Mouse (Mus musculus) frontal cortex, postnatal 14 days (tissue): ENCODE data around the gene Celf2.

Experiments
- DNase-seq, 2 experiments: peaks; one replicate each; pipeline ENCODE4 v3.0.0; 2022; ENCODE audit warnings: low spot score in 2 of 2

Gene Celf2

DNA sequence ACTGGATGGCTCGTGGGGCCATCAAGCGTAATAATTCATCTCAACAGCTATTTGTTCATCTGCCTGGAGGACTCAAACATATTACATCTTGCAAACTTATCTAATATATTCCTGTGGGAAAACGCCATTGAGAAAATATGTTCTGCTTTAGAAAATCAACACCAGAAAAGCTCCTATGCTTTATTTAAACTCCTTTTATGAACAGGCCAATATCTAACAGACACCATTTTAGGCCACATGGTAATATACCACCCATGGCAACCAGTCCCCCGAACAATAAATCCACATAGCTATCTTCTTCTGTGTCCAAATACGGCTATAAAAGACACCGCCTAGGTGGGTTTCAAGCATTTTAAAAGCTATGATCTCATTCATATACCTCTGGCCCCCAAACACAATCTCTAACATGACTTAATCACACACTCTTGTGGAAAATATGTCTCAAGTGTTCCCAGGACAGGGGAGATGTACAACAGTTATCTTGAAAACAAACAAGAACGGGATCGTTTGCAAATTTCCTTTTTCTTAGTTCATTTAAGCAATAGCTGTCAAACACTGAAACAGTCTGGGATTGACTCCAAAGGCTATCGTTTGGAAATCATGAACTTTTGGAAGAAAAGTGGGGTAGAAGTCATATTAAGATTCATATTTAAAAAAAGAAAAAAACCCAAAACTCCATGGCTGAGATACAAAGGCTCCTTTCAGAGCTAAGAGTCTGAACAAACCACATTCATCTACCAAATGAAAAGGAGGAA, 639.2 kb downstream of the Celf2 start:
- no peak for DNase-seq

GRCm38 (mm10) chr2:6867297-6867696, 642.1 kb downstream of the Celf2 start:
- no peak for DNase-seq

- no peak for DNase-seq
Observed at GRCm38 (mm10) chr2:6865785-6866184, 643.6 kb downstream of the Celf2 start.

- no peak for DNase-seq
Observed at GRCm38 (mm10) chr2:6850102-6850644, 659.2 kb downstream of the Celf2 start.

DNA sequence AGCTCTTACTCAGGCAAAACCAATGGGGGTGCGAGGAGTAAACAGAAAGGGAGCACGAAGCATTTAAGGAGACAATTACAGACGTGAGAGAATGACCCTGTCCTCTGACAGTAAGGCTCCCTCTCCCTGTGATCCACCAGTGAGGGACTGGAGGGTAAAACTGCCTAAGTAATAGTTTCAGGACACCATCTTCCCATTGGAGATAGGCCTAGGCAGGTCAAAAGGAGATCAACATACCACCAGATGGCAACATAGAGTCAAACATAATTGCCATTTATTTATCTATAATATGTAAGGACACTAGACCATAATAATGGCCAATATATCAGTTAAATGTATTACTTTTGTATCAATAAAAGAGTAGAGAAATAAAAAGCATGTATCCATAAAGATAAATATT, 660.0 kb downstream of the Celf2 start:
- no peak for DNase-seq

GRCm38 (mm10) chr2:6830021-6830420, 679.3 kb downstream of the Celf2 start:
- no peak for DNase-seq

GRCm38 (mm10) chr2:6827583-6827982, 681.8 kb downstream of the Celf2 start:
- DNase-seq = no peak

DNA sequence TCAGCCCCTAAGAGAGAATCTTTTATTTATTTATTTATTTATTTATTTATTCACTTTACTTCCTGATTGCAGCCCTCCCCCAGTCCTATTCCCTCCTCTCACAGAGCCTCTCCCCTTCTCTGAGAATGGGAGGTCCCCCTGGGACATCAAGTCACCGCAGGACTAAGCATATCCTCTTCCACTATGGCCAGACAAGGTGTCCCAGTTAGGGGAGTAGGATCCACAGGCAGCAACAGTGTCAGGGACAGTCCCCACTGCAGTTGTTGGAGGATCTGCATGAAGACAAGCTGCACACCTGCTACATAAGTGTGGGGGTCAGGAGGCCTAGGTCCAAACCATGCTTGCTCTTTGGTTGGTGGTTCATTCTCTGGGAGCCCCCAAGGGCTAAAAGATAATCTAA, 686.3 kb downstream of the Celf2 start:
- DNase-seq = no peak

DNA sequence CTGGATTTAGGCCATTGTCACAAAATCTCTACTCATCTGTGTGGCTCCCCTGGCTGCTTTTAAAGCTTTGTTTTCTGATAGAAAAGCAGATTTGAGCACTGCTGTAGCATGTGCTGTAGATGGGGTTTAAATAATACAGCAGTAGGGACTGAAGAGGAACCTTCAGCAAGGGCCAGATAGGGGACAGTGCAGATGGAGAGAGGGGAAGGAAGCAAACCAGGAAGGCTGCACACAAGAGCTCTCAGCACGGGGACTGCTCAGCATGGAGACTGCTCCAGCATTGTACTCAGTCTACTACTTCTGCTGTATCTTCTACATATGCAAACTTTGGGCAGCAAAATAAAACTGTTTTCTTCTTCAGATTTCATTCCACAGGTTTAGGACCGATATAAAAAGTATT, 687.8 kb downstream of the Celf2 start:
- DNase-seq = no peak

GRCm38 (mm10) chr2:6815281-6815680, 694.1 kb downstream of the Celf2 start:
- DNase-seq = no peak

DNA sequence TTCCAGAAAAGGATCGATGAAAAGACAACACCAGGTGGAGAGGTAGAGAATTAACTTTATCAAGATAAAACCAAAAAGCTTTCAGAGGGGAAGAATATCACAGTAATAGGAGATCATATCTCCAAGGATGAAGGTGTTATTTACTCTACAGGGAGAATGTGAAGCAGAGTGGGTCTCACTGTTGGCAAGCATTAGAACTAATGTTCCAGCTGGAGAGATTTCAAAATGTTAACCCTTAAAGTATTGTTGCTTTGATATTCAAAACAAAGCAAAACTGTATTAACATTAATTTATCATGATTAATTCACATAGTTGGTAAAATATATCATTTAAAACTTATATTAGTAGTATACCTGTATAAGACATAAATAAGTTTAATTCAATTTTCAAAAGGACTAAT, 700.6 kb downstream of the Celf2 start:
- no peak for DNase-seq

DNA sequence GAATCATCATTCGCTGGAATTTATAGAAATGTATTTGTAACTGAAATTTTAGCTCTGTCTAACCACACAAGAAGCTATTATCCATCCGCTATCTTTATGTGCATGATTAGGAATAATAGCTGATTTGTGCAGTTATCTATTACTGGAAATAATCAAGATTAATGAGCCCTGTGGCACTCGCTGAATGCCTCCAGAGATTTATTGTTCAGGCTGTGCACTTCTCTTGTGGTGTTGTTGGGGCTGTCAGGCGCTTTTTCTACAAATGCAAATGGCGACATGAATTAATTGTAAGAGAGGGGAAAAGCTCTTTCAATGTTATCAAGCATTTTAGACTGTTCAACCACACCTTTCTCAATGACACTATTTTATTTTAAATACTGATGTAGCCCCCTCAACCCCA, 712.6 kb downstream of the Celf2 start:
- no peak for DNase-seq

- no peak for DNase-seq
Observed at GRCm38 (mm10) chr2:6795995-6796588, 713.3 kb downstream of the Celf2 start.

DNA sequence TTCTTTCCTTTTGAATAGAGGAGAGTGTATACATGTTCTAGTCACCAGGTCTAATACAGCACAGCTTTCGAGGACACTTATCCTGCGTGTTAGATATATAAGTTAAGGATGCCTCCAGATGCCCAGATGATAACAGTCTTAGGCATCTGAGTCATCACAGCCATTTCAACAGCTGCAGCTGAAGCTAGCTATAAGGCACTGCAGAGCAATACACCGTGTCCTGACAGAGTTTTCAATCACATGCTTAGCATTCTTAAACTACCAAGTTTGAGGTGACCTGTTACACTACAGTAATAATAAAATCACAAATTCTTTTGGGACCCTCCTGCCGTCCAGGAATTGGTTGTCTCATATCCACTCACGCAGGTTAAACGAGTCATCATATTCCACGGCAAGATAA, 714.5 kb downstream of the Celf2 start:
- DNase-seq = no peak

GRCm38 (mm10) chr2:6790876-6791275, 718.5 kb downstream of the Celf2 start:
- DNase-seq = no peak

DNA sequence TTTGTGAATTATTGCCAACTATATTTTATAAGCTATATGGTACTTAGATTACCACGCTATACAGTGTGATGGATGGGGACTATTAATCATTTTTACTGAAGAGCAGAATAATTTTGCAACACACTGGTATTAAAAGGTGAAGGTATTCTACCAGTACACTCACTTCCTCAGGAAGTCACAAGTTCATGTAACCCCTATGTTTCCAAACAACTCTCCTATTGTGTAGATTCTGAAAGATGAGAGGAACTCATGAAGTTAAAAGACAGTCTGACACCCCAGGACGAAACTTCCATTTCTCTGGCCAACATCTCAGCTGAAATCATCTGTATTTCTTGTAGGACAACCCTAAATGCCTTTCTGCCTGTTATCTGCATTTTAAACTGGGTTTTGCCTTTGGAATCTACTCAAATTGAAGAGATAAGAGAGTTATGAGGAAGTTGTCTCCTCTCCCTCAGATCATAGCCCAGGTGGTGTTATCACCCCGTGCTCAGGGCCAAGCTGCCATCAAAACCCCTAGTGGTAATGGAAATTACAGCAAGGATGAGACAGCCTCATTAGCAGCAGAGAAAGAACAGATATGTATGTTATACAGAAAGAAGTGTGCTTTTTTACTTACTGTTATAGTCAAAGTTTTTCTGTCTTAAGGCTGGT, 722.7 kb downstream of the Celf2 start:
- no peak for DNase-seq

DNA sequence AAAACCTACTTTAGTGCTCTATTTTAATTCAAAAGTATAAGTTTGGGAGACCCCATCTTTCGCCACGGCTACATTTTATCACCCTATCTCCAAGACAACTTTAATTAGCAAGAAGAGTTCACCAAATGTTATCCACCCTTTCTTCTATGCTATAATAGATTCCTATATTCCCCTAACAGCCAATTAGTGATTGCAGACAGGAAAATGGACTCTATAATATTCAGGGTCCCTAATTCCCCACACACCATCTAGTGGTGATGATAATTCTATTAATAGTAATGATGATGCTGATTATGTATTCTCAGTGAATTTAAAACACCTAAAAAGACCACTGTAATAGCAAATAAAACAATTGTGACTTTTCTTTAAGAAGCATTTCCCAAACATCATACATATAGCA, 739.1 kb downstream of the Celf2 start:
- DNase-seq = no peak

DNA sequence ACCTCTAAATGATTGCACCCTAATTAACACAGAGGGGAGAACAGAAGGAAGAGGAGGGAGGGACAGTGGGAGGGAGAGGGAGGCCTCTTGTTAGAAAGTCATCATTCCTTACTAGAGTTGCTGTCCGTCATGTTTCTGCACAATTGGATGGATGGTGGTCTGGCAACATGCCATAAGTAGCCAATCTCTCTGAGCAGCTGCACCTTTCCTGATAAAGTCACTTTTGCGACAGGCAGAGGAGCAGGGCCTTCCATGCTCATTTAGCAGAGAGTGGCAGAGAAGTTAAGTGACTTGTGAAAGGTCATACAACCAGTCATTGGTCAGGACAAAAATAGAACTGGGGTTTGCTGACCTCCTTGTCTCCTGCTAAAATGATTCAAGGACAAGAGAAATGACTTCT, 747.0 kb downstream of the Celf2 start:
- no peak for DNase-seq

DNA sequence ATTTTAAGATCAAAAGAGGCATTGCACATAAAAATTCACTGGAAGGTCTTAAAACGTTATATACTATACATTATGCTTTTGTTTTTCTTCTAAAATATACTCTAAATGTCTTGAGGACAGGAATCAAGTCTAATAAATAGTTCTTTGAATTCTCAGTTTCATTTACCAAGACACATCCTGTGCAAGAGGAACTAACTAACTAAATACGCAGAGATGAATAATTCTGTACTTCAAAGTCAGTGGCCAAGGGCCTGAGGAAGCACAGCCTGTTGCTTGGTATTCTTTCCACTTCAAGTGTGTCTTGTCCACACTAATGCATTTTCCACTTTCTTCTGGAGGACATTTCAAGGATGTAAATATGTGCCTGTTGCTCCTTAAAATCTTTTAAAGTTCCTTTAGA, 766.2 kb downstream of the Celf2 start:
- DNase-seq = no peak

GRCm38 (mm10) chr2:6739998-6740668, 769.2 kb downstream of the Celf2 start:
- DNase-seq = no peak

DNA sequence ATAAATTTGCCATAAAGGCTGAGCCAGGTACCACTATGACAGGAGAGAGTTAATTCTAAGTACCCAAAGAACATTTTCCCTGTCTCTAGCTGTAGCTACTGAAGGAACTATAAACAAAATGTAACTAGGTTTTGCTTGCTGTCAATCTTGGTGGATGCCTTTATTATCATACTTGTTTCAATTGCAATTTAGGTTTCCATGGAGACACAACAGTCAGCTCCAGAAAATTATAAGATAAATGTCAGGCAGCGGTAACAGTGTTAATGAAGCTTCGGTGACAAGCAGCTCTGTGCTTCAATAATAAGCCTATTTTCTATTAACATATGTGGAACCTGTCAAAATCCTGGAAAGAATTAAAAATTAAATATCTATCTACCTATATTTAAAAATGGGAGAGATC, 777.3 kb downstream of the Celf2 start:
- DNase-seq = no peak

- no peak for DNase-seq
Observed at GRCm38 (mm10) chr2:6730860-6731259, 778.5 kb downstream of the Celf2 start.
